Mouse (Mus musculus): ENCODE measurements around the gene Hbs1l. TPM values are rescaled to one million over a fixed set of nuclear protein-coding genes. Genes with fewer than 3 reads are reported as not detected.

Gene Hbs1l
- polyA plus RNA-seq, 1 experiment from 2014 or later = 125 TPM

GRCm38 (mm10) chr10:21415031-21415430 is 119.3 kb downstream of the Hbs1l start:
- Histone ChIP-seq H3K36me3 (ENCODE audit: control insufficient read depth, insufficient read depth, low read length) (no peaks in the 10 kb centered on the region), H3K27me3 (ENCODE audit: control insufficient read depth, insufficient read depth, low read length) (no peaks in the 10 kb centered on the region), H3K9me3 (ENCODE audit: control insufficient read depth, low read length) (no peaks in the 10 kb centered on the region), H3K4me2 (replicated peaks; ENCODE audit: low read depth, low read length) (no peak overlapping the region), H3K4me3 (ENCODE audit: low read depth, low read length) (no peak overlapping the region), H3K27ac (ENCODE audit: low read depth, low read length) (no peak overlapping the region), H3K4me1 (replicated peaks; ENCODE audit: control insufficient read depth, insufficient read depth, low read length) (no peaks in the 10 kb centered on the region), H3K9ac (ENCODE audit: low read depth, low read length) (no peak overlapping the region)
- DNase-seq (ENCODE audit: low spot score) = no peak
- no peak for ATAC-seq (ENCODE audit: low FRiP score)
- 81% methylated on average over 4 of the region's 4 CpGs for WGBS

- no peaks in the 10 kb centered on the region for H3K27me3 ChIP-seq (ENCODE audit: control insufficient read depth, insufficient read depth, low read length)
- DNase-seq (ENCODE audit: low spot score) = no peak
- H3K27ac ChIP-seq (ENCODE audit: low read depth, low read length) = no peak overlapping the region
- ATAC-seq (ENCODE audit: low FRiP score) = no peak
- H3K9ac ChIP-seq (ENCODE audit: low read depth, low read length) = no peak overlapping the region
- 90% methylated on average over 5 of the region's 5 CpGs for WGBS
- H3K4me1 ChIP-seq (replicated peaks; ENCODE audit: control insufficient read depth, insufficient read depth, low read length) = no peaks in the 10 kb centered on the region
- H3K36me3 ChIP-seq (ENCODE audit: control insufficient read depth, insufficient read depth, low read length) = no peaks in the 10 kb centered on the region
- no peaks in the 10 kb centered on the region for H3K9me3 ChIP-seq (ENCODE audit: control insufficient read depth, low read length)
- H3K4me3 ChIP-seq (ENCODE audit: low read depth, low read length) = no peak overlapping the region
- no peak overlapping the region for H3K4me2 ChIP-seq (replicated peaks; ENCODE audit: low read depth, low read length)
These were observed 120.4 kb downstream of the Hbs1l start for GRCm38 (mm10) chr10:21416184-21416583.

Other genes with a start within 250 kb of the Hbs1l start
- 6.0 TPM in 2 replicates for gene Myb, start 135.0 kb upstream of the Hbs1l start, polyA plus RNA-seq (2014; fragmentation: Nextera tagmentation; extraction: Ambion mirVana)
- 0.12 TPM in 1 of 2 replicates, not detected in the other for gene Aldh8a1, start 81.3 kb downstream of the Hbs1l start, polyA plus RNA-seq (2014; fragmentation: Nextera tagmentation; extraction: Ambion mirVana)